Mouse (Mus musculus) heart, adult 2 months (tissue): ENCODE measurements around the gene Manba. TPM values are rescaled to one million over a fixed set of nuclear protein-coding genes. Genes with fewer than 3 reads are reported as not detected.
A peak's percentile ranks its signal among the peaks of the same experiment; 100 is the strongest.

Experiments used
- DNase-seq, 2 experiments: peaks; one replicate each; pipeline ENCODE4 v3.0.0; 2021
- H3K27ac ChIP-seq: fragments of 200-600 bp; 2 replicates; pipeline ENCODE4 v1.8.1; 2022
- H3K27me3 ChIP-seq: fragments of 200-500 bp; 2 replicates; pipeline ENCODE4 v1.6.1; 2012; ENCODE audit warnings: mild to moderate bottlenecking, low read length, inconsistent platforms, mixed read lengths; ENCODE audit not compliant: control insufficient read depth, insufficient read depth
- H3K36me3 ChIP-seq: fragments of 200-500 bp; 2 replicates; pipeline ENCODE4 v1.6.1; 2012; ENCODE audit warnings: low read length, inconsistent platforms; ENCODE audit not compliant: control insufficient read depth, insufficient read depth
- H3K4me1 ChIP-seq: fragments of 200-500 bp; 2 replicates; pipeline ENCODE4 v1.6.1; 2011; ENCODE audit warnings: low read length; ENCODE audit not compliant: control insufficient read depth, insufficient read depth
- H3K4me3 ChIP-seq: fragments of 200-600 bp; 2 replicates; pipeline ENCODE4 v1.8.1; 2022
- H3K79me2 ChIP-seq: fragments of 200-500 bp; replicated peaks from 2 replicates; pipeline ENCODE4 v1.6.1; 2012; ENCODE audit warnings: mild to moderate bottlenecking, inconsistent platforms, low read length, moderate library complexity, mixed read lengths; ENCODE audit not compliant: control insufficient read depth, insufficient read depth
- H3K9ac ChIP-seq: fragments of 200-500 bp; 2 replicates; pipeline ENCODE4 v1.6.1; 2012; ENCODE audit warnings: low read depth, mild to moderate bottlenecking, control low read depth, inconsistent platforms, low read length, mixed read lengths
- CTCF ChIP-seq: fragments of 200-600 bp; IDR thresholded peaks from 2 replicates; pipeline ENCODE4 v1.8.1; 2022; ENCODE audit warnings: antibody characterized with exemption, mild to moderate bottlenecking, moderate library complexity
- EP300 ChIP-seq: fragments of 200-500 bp; IDR thresholded peaks from 2 replicates; pipeline ENCODE4 v1.6.1; 2011; ENCODE audit warnings: low read depth, low read length, control low read depth; ENCODE audit not compliant: insufficient read depth
- POLR2A ChIP-seq: fragments of 200-500 bp; IDR thresholded peaks from 2 replicates; pipeline ENCODE4 v1.6.1; 2011; ENCODE audit warnings: mild to moderate bottlenecking, low read depth, low read length, control low read depth; ENCODE audit not compliant: insufficient read depth
- WGBS: fragments of 180-500 bp; shearing (Covaris S2); methylation state at CpG from one replicate; pipeline ENCODE4 v1.1.7; 2018; 5-methylcytosine and 5-hydroxymethylcytosine counted together
- intact Hi-C: fragments of 180-260 bp; cut with DNase I; formaldehyde crosslinking; loops from one replicate; pipeline ENCODE4 v1.15.1; 2025
- polyA plus RNA-seq: library from polyadenylated mRNA; depleted of rRNA; stranded (reverse); fragments of >200 nt; gene quantifications from 2 replicates; pipeline ENCODE4 v1.2.3, GENCODE M21; 2012
- total RNA-seq, 2 experiments: library from RNA; stranded (reverse); gene quantifications; 2 replicates each; pipeline ENCODE4 v1.2.3; 2021

The Manba gene
- total and polyA plus RNA-seq, 3 experiments, result 8.2 to 16.4 (median 15.7) TPM

- WGBS, result 43% methylated on average over 11 of the region's 11 CpGs
- TF ChIP-seq EP300 (no peak), CTCF (peak; percentile 49)
- Histone ChIP-seq H3K79me2 (no peaks in the 10 kb centered on the region), H3K4me1 (peaks cover 9% of the 10 kb centered on the region), H3K36me3 (peaks cover 12% of the 10 kb centered on the region), H3K27ac (no peak overlapping the region), H3K27me3 (no peaks in the 10 kb centered on the region), H3K9ac (no peak overlapping the region), H3K4me3 (no peak overlapping the region)
- DNase-seq, result no peak
- intact Hi-C loops, result loop anchor here (5.0 kb wide), 1 partner anchor 44 kb away; no protein-coding TSS in a partner anchor
Observed at GRCm38 (mm10) chr3:135511683-135512082, 26.3 kb downstream of the Manba start.

GRCm38 (mm10) chr3:135513270-135513669 is 27.9 kb downstream of the Manba start:
- 60% methylated on average over 11 of the region's 11 CpGs for WGBS
- Histone ChIP-seq H3K4me1 (peaks cover 14% of the 10 kb centered on the region), H3K27me3 (no peaks in the 10 kb centered on the region), H3K4me3 (no peak overlapping the region), H3K9ac (no peak overlapping the region; the same call in 1 of the 2 replicates), H3K79me2 (no peaks in the 10 kb centered on the region), H3K27ac (peak overlapping the region; percentile 57), H3K36me3 (peaks cover 15% of the 10 kb centered on the region)
- DNase-seq, result no peak
- intact Hi-C loops, result loop anchor here (5.0 kb wide), 1 partner anchor 46 kb away; no protein-coding TSS in a partner anchor
- TF ChIP-seq CTCF, result no peak
- no peak for TF ChIP-seq EP300
- TF ChIP-seq POLR2A, result no peak

DNA sequence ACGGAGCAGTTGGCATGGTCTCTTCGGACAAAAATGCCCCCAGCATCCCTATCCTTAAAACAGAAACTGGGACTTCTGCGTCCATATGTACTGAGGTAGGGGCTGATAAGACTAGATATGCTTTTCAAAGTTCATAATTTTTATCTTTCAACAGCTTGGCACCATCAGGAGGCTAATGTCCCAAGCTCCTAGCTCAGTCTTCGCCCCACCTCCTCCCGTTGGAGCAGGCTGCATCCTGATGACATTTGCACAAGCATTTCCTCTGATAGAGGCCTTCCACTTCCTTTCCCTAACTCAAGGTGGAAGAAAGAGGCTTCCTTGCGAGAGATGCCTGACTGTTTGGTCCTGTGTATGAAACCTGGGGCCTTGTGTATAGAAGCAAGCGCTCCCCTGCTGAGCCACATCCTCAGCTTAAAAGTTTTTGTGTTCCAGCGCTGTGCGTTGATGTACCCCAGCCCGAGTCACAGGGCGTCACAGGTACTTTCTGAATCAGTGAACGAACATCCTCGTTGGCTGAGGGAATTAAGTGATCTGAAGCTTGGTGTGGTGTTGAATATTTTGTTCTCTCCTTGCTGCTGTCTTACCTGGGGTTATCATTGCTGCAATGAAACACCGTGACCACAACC is 28.5 kb downstream of the Manba start:
- H3K27ac ChIP-seq, result peak overlapping the region; percentile 57
- H3K79me2 ChIP-seq, result no peaks in the 10 kb centered on the region
- H3K27me3 ChIP-seq, result no peaks in the 10 kb centered on the region
- H3K9ac ChIP-seq, result no peak overlapping the region
- no peak overlapping the region for H3K4me3 ChIP-seq
- peaks cover 15% of the 10 kb centered on the region for H3K36me3 ChIP-seq
- TF ChIP-seq POLR2A, result no peak
- 0 out of 2 replicates have a peak, but pooled peaks have one; percentile 2 for TF ChIP-seq CTCF
- DNase-seq, result no peak
- peaks cover 14% of the 10 kb centered on the region for H3K4me1 ChIP-seq
- WGBS, result 56% methylated on average over 14 of the region's 14 CpGs
- intact Hi-C loops, result loop anchor here (5.0 kb wide), 1 partner anchor 47 kb away; no protein-coding TSS in a partner anchor

GRCm38 (mm10) chr3:135515246-135515645 is 29.8 kb downstream of the Manba start:
- intact Hi-C loops, result loop anchor here (5.0 kb wide), 1 partner anchor 67 kb away; no protein-coding TSS in a partner anchor
- TF ChIP-seq EP300, result no peak
- TF ChIP-seq CTCF, result no peak
- TF ChIP-seq POLR2A, result no peak
- WGBS, result 60% methylated on average over 5 of the region's 5 CpGs
- no peak for DNase-seq
- Histone ChIP-seq H3K27ac (no peak overlapping the region), H3K27me3 (no peaks in the 10 kb centered on the region), H3K9ac (no peak overlapping the region), H3K36me3 (peaks cover 15% of the 10 kb centered on the region), H3K79me2 (no peaks in the 10 kb centered on the region), H3K4me3 (no peak overlapping the region), H3K4me1 (peaks cover 14% of the 10 kb centered on the region)

DNA sequence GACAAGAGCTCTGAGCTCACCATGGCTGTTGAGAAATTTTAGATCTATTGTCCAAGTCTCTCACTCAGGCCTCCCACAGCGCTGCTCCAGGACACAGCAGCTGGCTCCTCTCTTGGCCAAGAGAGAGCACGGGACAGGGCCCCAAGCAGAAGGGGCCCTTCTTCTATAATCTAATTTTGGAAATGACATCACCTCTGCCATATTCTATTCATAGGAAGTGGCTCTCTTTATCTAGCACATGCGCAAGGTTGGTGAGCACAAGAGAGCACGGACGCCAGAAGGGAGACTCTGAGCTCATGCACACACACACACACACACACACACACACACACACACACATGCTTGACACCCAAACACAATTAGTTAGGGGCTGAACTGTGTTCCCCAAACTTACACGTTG is 31.5 kb downstream of the Manba start:
- DNase-seq, result peak; percentile 54 to 81
- H3K27me3 ChIP-seq, result no peaks in the 10 kb centered on the region
- no peak overlapping the region for H3K4me3 ChIP-seq
- peak; percentile 82; the same call in 1 of the 2 replicates for TF ChIP-seq EP300
- no peak for TF ChIP-seq POLR2A
- no peak for TF ChIP-seq CTCF
- peaks cover 18% of the 10 kb centered on the region for H3K4me1 ChIP-seq
- WGBS, result 3% methylated on average over 6 of the region's 6 CpGs
- H3K79me2 ChIP-seq, result no peaks in the 10 kb centered on the region
- H3K9ac ChIP-seq, result peak overlapping the region; percentile 43
- H3K36me3 ChIP-seq, result peaks cover 10% of the 10 kb centered on the region
- intact Hi-C loops, result loop anchor here (5.0 kb wide), 1 partner anchor 65 kb away; no protein-coding TSS in a partner anchor
- peak overlapping the region; percentile 69 for H3K27ac ChIP-seq

DNA sequence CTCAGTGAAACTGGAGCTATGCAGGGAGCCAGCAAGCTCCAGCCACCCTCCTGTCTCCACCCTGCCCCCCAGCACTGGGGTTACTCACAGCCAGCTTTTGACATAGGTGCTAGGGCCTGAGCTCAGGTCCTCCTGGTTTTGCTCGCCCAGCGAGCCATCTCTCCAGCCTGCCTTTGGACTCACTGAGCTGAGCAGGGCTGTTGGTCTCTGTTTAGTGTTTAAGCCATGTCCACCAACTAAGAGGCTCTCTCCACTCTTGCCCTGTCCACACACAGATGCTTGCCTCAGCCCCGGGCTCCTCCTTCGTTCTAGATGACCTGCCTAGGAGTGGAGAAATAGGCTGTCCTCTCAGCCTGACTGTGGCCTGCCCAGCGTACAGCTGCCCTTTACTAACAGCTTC is 33.5 kb downstream of the Manba start:
- WGBS, result 79% methylated on average over 5 of the region's 5 CpGs
- Histone ChIP-seq H3K27me3 (no peaks in the 10 kb centered on the region), H3K79me2 (no peaks in the 10 kb centered on the region), H3K36me3 (peaks cover 10% of the 10 kb centered on the region), H3K4me3 (no peak overlapping the region), H3K4me1 (peaks cover 18% of the 10 kb centered on the region), H3K9ac (no peak overlapping the region; the same call in 1 of the 2 replicates), H3K27ac (peak overlapping the region; percentile 26; the same call in 1 of the 2 replicates)
- intact Hi-C loops, result loop anchor here (5.0 kb wide), 1 partner anchor 63 kb away; no protein-coding TSS in a partner anchor
- DNase-seq, result no peak
- no peak for TF ChIP-seq POLR2A
- TF ChIP-seq CTCF, result no peak
- no peak for TF ChIP-seq EP300
